Mouse (Mus musculus) limb, embryonic 13.5 days (tissue): ENCODE results near the gene Chrna9. TPM values are rescaled to one million over a fixed set of nuclear protein-coding genes. Genes with fewer than 3 reads are reported as not detected.

ENCODE experiments used
- ATAC-seq: fragments of 200-750 bp; cut with Nextera tagmentation; 2 replicates; pipeline ENCODE4 v1.8.0; 2017; ENCODE audit warnings: low read depth, moderate number of reproducible peaks, moderate TSS enrichment; ENCODE audit not compliant: low FRiP score
- H3K27ac ChIP-seq: fragments of 300-500 bp; sonication (generic); 2 replicates; pipeline ENCODE4 v1.5.1; 2015; ENCODE audit warnings: inconsistent platforms, mild to moderate bottlenecking, moderate library complexity
- H3K27me3 ChIP-seq: fragments of 300-500 bp; sonication (generic); 2 replicates; pipeline ENCODE4 v1.6.1; 2015; ENCODE audit warnings: mild to moderate bottlenecking, inconsistent platforms
- H3K36me3 ChIP-seq: fragments of 300-500 bp; sonication (generic); 2 replicates; pipeline ENCODE4 v1.6.1; 2015; ENCODE audit warnings: inconsistent platforms, mild to moderate bottlenecking, moderate library complexity
- H3K4me1 ChIP-seq: fragments of 300-500 bp; sonication (generic); 2 replicates; pipeline ENCODE4 v1.6.1; 2015; ENCODE audit warnings: inconsistent platforms
- H3K4me2 ChIP-seq: fragments of 300-500 bp; sonication (generic); replicated peaks from 2 replicates; pipeline ENCODE4 v1.6.1; 2015; ENCODE audit warnings: inconsistent platforms, mild to moderate bottlenecking, moderate library complexity
- H3K4me3 ChIP-seq: fragments of 300-500 bp; sonication (generic); 2 replicates; pipeline ENCODE4 v1.5.1; 2015; ENCODE audit warnings: moderate library complexity, mild to moderate bottlenecking, inconsistent platforms
- H3K9ac ChIP-seq: fragments of 300-500 bp; sonication (generic); 2 replicates; pipeline ENCODE4 v1.6.1; 2015; ENCODE audit warnings: mild to moderate bottlenecking, inconsistent platforms
- H3K9me3 ChIP-seq: fragments of 300-500 bp; sonication (generic); 2 replicates; pipeline ENCODE4 v1.6.1; 2016; ENCODE audit warnings: inconsistent platforms
- WGBS: fragments of 180-500 bp; shearing (Covaris S2); methylation state at CpG from one replicate; pipeline ENCODE4 v1.1.7; 2015; 5-methylcytosine and 5-hydroxymethylcytosine counted together
- polyA plus RNA-seq: library from polyadenylated mRNA; unstranded; fragments of >200 nt; fragmentation: Nextera tagmentation; extraction: Ambion mirVana; gene quantifications from 2 replicates; pipeline ENCODE4 v1.2.1, GENCODE M21; 2015

Chrna9 gene
- polyA plus RNA-seq = 0.70 and 0.77 TPM in 2 replicates

- Histone ChIP-seq H3K4me3 (no peak within 1 kb of the TSS), H3K36me3 (no peaks in the 10 kb centered on the region), H3K4me1 (no peaks in the 10 kb centered on the region), H3K4me2 (no peak within 1 kb of the TSS), H3K27ac (no peak within 1 kb of the TSS), H3K27me3 (no peaks in the 10 kb centered on the region), H3K9ac (no peak within 1 kb of the TSS), H3K9me3 (no peaks in the 10 kb centered on the region)
- WGBS = 84% methylated on average over 5 of the region's 5 CpGs
- no peak for ATAC-seq
These were observed at the start of gene Chrna9 for GRCm38 (mm10) chr5:65934783-65935182. Chrna9 (plus strand) TSS chr5:65934921.

- H3K4me3 ChIP-seq = no peak overlapping the region
- H3K4me2 ChIP-seq = no peak overlapping the region
- no peak for ATAC-seq
- no peaks in the 10 kb centered on the region for H3K9me3 ChIP-seq
- no peak overlapping the region for H3K9ac ChIP-seq
- H3K27me3 ChIP-seq = no peaks in the 10 kb centered on the region
- 0 out of 2 replicates have a peak, but pooled peaks cover 5% of the 10 kb centered on the region for H3K4me1 ChIP-seq
- no peak overlapping the region for H3K27ac ChIP-seq
- 87% methylated on average over 15 of the region's 15 CpGs for WGBS
- H3K36me3 ChIP-seq = no peaks in the 10 kb centered on the region
These were observed 48.9 kb upstream of the Chrna9 start for GRCm38 (mm10) chr5:65885699-65886443.

- H3K27ac ChIP-seq = no peak overlapping the region
- no peak for ATAC-seq
- no peak overlapping the region for H3K4me3 ChIP-seq
- no peak overlapping the region for H3K4me2 ChIP-seq
- H3K27me3 ChIP-seq = no peaks in the 10 kb centered on the region
- H3K9me3 ChIP-seq = no peaks in the 10 kb centered on the region
- H3K9ac ChIP-seq = no peak overlapping the region
- H3K4me1 ChIP-seq = 0 out of 2 replicates have a peak, but pooled peaks cover 5% of the 10 kb centered on the region
- H3K36me3 ChIP-seq = no peaks in the 10 kb centered on the region
- WGBS = 88% methylated on average over 5 of the region's 5 CpGs
These were observed 46.6 kb upstream of the Chrna9 start for GRCm38 (mm10) chr5:65888102-65888501.

GRCm38 (mm10) chr5:65888998-65889397, 45.7 kb upstream of the Chrna9 start:
- WGBS = 63% methylated on average over 5 of the region's 5 CpGs
- Histone ChIP-seq H3K4me1 (0 out of 2 replicates have a peak, but pooled peaks cover 5% of the 10 kb centered on the region), H3K9ac (no peak overlapping the region), H3K9me3 (no peaks in the 10 kb centered on the region), H3K4me3 (no peak overlapping the region), H3K27ac (no peak overlapping the region), H3K36me3 (no peaks in the 10 kb centered on the region), H3K27me3 (no peaks in the 10 kb centered on the region), H3K4me2 (no peak overlapping the region)
- no peak for ATAC-seq

GRCm38 (mm10) chr5:65891251-65891826, 43.4 kb upstream of the Chrna9 start:
- no peak overlapping the region for H3K27ac ChIP-seq
- H3K4me1 ChIP-seq = 0 out of 2 replicates have a peak, but pooled peaks cover 5% of the 10 kb centered on the region
- H3K4me3 ChIP-seq = no peak overlapping the region
- H3K4me2 ChIP-seq = no peak overlapping the region
- H3K36me3 ChIP-seq = no peaks in the 10 kb centered on the region
- no peak overlapping the region for H3K9ac ChIP-seq
- H3K9me3 ChIP-seq = no peaks in the 10 kb centered on the region
- ATAC-seq = no peak
- WGBS = 80% methylated on average over 14 of the region's 14 CpGs
- no peaks in the 10 kb centered on the region for H3K27me3 ChIP-seq

GRCm38 (mm10) chr5:65895121-65895692, 39.5 kb upstream of the Chrna9 start:
- no peak for ATAC-seq
- Histone ChIP-seq H3K9ac (no peak overlapping the region), H3K4me2 (no peak overlapping the region), H3K9me3 (no peaks in the 10 kb centered on the region), H3K4me3 (no peak overlapping the region), H3K27me3 (no peaks in the 10 kb centered on the region), H3K27ac (no peak overlapping the region), H3K36me3 (no peaks in the 10 kb centered on the region), H3K4me1 (no peaks in the 10 kb centered on the region)
- WGBS = 85% methylated on average over 6 of the region's 6 CpGs

GRCm38 (mm10) chr5:65895764-65896163, 39.0 kb upstream of the Chrna9 start:
- no peaks in the 10 kb centered on the region for H3K27me3 ChIP-seq
- no peak overlapping the region for H3K27ac ChIP-seq
- peaks cover 3% of the 10 kb centered on the region; the same call in 1 of the 2 replicates for H3K4me1 ChIP-seq
- ATAC-seq = peak; percentile 59
- no peak overlapping the region for H3K4me3 ChIP-seq
- no peak overlapping the region for H3K4me2 ChIP-seq
- H3K9me3 ChIP-seq = no peaks in the 10 kb centered on the region
- 83% methylated on average over 7 of the region's 7 CpGs for WGBS
- H3K36me3 ChIP-seq = no peaks in the 10 kb centered on the region
- H3K9ac ChIP-seq = no peak overlapping the region

GRCm38 (mm10) chr5:65897731-65898130, 37.0 kb upstream of the Chrna9 start:
- H3K4me1 ChIP-seq = peaks cover 6% of the 10 kb centered on the region; the same call in 1 of the 2 replicates
- no peak overlapping the region for H3K4me2 ChIP-seq
- no peaks in the 10 kb centered on the region for H3K36me3 ChIP-seq
- H3K9me3 ChIP-seq = peaks cover under 1% of the 10 kb centered on the region; the same call in 1 of the 2 replicates
- WGBS = 94% methylated on average over 2 of the region's 2 CpGs
- H3K27me3 ChIP-seq = no peaks in the 10 kb centered on the region
- ATAC-seq = no peak
- no peak overlapping the region for H3K9ac ChIP-seq
- no peak overlapping the region for H3K4me3 ChIP-seq
- no peak overlapping the region for H3K27ac ChIP-seq

- peaks cover 6% of the 10 kb centered on the region; the same call in 1 of the 2 replicates for H3K4me1 ChIP-seq
- no peaks in the 10 kb centered on the region for H3K27me3 ChIP-seq
- no peak for ATAC-seq
- H3K27ac ChIP-seq = no peak overlapping the region
- no peak overlapping the region for H3K9ac ChIP-seq
- H3K9me3 ChIP-seq = peaks cover 10% of the 10 kb centered on the region
- WGBS = 78% methylated on average over 3 of the region's 3 CpGs
- H3K36me3 ChIP-seq = no peaks in the 10 kb centered on the region
- no peak overlapping the region for H3K4me3 ChIP-seq
- no peak overlapping the region for H3K4me2 ChIP-seq
These were observed 36.0 kb upstream of the Chrna9 start for GRCm38 (mm10) chr5:65898683-65899082.

GRCm38 (mm10) chr5:65900113-65900512, 34.6 kb upstream of the Chrna9 start:
- Histone ChIP-seq H3K4me3 (no peak overlapping the region), H3K27ac (no peak overlapping the region), H3K27me3 (no peaks in the 10 kb centered on the region), H3K36me3 (no peaks in the 10 kb centered on the region), H3K4me2 (no peak overlapping the region), H3K4me1 (peaks cover 6% of the 10 kb centered on the region; the same call in 1 of the 2 replicates), H3K9ac (no peak overlapping the region), H3K9me3 (peaks cover 22% of the 10 kb centered on the region)
- no peak for ATAC-seq
- WGBS = 88% methylated on average over 6 of the region's 6 CpGs

- H3K27ac ChIP-seq = no peak overlapping the region
- no peak overlapping the region for H3K4me3 ChIP-seq
- no peak overlapping the region for H3K4me2 ChIP-seq
- ATAC-seq = peak; percentile 57; the same call in 1 of the 2 replicates
- H3K9me3 ChIP-seq = peaks cover 23% of the 10 kb centered on the region
- H3K4me1 ChIP-seq = peaks cover 6% of the 10 kb centered on the region; the same call in 1 of the 2 replicates
- no peak overlapping the region for H3K9ac ChIP-seq
- 46% methylated on average over 7 of the region's 7 CpGs for WGBS
- no peaks in the 10 kb centered on the region for H3K27me3 ChIP-seq
- H3K36me3 ChIP-seq = no peaks in the 10 kb centered on the region
These were observed 33.9 kb upstream of the Chrna9 start for GRCm38 (mm10) chr5:65900862-65901265.

GRCm38 (mm10) chr5:65901868-65902418, 32.8 kb upstream of the Chrna9 start:
- Histone ChIP-seq H3K4me1 (peaks cover 6% of the 10 kb centered on the region; the same call in 1 of the 2 replicates), H3K27me3 (no peaks in the 10 kb centered on the region), H3K36me3 (no peaks in the 10 kb centered on the region), H3K27ac (no peak overlapping the region), H3K4me3 (no peak overlapping the region), H3K4me2 (no peak overlapping the region), H3K9ac (no peak overlapping the region), H3K9me3 (peaks cover 30% of the 10 kb centered on the region)
- ATAC-seq = no peak
- WGBS = 94% methylated on average over 10 of the region's 10 CpGs
